Mouse (Mus musculus) limb, embryonic 10.5 days (tissue): Measurements from ENCODE around the gene Dgcr8. TPM values are rescaled to one million over a fixed set of nuclear protein-coding genes. Genes with fewer than 3 reads are reported as not detected.

ENCODE experiments used
- DNase-seq: peaks from one replicate; pipeline ENCODE4 v3.0.0-alpha.2; 2017; ENCODE audit warnings: low spot score
- H3K27ac ChIP-seq: fragments of 300-500 bp; sonication (generic); 2 replicates; pipeline ENCODE4 v1.5.1; 2016; ENCODE audit warnings: mild to moderate bottlenecking
- H3K27me3 ChIP-seq: fragments of 300-500 bp; sonication (generic); 2 replicates; pipeline ENCODE4 v1.6.1; 2016; ENCODE audit warnings: low read depth, mild to moderate bottlenecking; ENCODE audit not compliant: poor library complexity, severe bottlenecking
- H3K36me3 ChIP-seq: fragments of 300-500 bp; sonication (generic); 2 replicates; pipeline ENCODE4 v1.6.1; 2016; ENCODE audit warnings: mild to moderate bottlenecking, moderate library complexity
- H3K4me1 ChIP-seq: fragments of 300-500 bp; sonication (generic); 2 replicates; pipeline ENCODE4 v1.6.1; 2016
- H3K4me3 ChIP-seq: fragments of 300-500 bp; sonication (generic); 2 replicates; pipeline ENCODE4 v1.5.1; 2016; ENCODE audit warnings: mild to moderate bottlenecking, moderate library complexity
- H3K9me3 ChIP-seq: fragments of 300-500 bp; sonication (generic); replicated peaks from 2 replicates; pipeline ENCODE4 v1.6.1; 2016; ENCODE audit warnings: mild to moderate bottlenecking
- WGBS: fragments of 180-500 bp; shearing (Covaris S2); methylation state at CpG from one replicate; pipeline ENCODE4 v1.1.7; 2016; 5-methylcytosine and 5-hydroxymethylcytosine counted together
- polyA plus RNA-seq: library from polyadenylated mRNA; unstranded; fragments of >200 nt; fragmentation: Nextera tagmentation; extraction: Ambion mirVana; gene quantifications from 2 replicates; pipeline ENCODE4 v1.2.1, GENCODE M21; 2016

Gene Dgcr8
- polyA plus RNA-seq, 1 experiment from 2014 or later, result 51.3 TPM

- Histone ChIP-seq H3K4me3 (no peak overlapping the region), H3K9me3 (no peaks in the 10 kb centered on the region), H3K4me1 (peaks cover 24% of the 10 kb centered on the region), H3K27ac (no peak overlapping the region), H3K27me3 (no peaks in the 10 kb centered on the region), H3K36me3 (peaks cover 67% of the 10 kb centered on the region)
- 90% methylated on average over 4 of the region's 4 CpGs for WGBS
- DNase-seq, result no peak
Observed at GRCm38 (mm10) chr16:18228856-18229255, 60.2 kb downstream of the Dgcr8 start.

DNA sequence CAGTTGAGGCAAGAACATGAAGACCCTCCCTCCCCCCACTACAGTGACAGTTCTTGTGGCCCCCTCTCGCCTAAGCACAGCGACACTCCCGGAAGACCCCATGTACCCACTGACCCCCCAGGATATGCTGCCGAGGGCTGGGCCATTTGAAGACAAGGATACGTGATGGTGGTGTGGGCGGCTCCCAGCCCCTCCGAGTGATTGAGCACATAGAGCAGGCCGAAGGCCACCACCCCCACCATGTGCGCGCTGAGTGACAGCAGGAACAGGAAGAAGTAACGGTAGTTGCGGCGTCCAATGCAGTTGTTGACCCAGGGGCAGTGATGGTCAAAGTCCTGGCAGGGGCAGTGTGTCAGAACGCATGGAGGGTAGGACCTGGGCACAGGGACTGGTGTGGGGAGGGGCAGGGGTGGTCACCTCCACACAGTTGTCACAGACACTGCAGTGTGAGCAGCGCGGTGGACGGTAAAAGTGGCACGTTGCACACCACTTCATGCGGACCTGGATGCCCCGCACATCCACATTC is 61.1 kb downstream of the Dgcr8 start:
- H3K4me3 ChIP-seq, result peak overlapping the region; percentile 6; the same call in 1 of the 2 replicates
- 95% methylated on average over 20 of the region's 20 CpGs for WGBS
- H3K9me3 ChIP-seq, result no peaks in the 10 kb centered on the region
- H3K27ac ChIP-seq, result no peak overlapping the region
- H3K36me3 ChIP-seq, result peaks cover 72% of the 10 kb centered on the region
- no peak for DNase-seq
- peaks cover 15% of the 10 kb centered on the region for H3K4me1 ChIP-seq
- no peaks in the 10 kb centered on the region for H3K27me3 ChIP-seq

GRCm38 (mm10) chr16:18227187-18227586 is 61.9 kb downstream of the Dgcr8 start:
- WGBS, result 93% methylated on average over 13 of the region's 13 CpGs
- no peaks in the 10 kb centered on the region for H3K27me3 ChIP-seq
- H3K4me1 ChIP-seq, result peaks cover 15% of the 10 kb centered on the region
- no peaks in the 10 kb centered on the region for H3K9me3 ChIP-seq
- H3K4me3 ChIP-seq, result no peak overlapping the region
- DNase-seq, result no peak
- H3K36me3 ChIP-seq, result peaks cover 79% of the 10 kb centered on the region
- H3K27ac ChIP-seq, result no peak overlapping the region

DNA sequence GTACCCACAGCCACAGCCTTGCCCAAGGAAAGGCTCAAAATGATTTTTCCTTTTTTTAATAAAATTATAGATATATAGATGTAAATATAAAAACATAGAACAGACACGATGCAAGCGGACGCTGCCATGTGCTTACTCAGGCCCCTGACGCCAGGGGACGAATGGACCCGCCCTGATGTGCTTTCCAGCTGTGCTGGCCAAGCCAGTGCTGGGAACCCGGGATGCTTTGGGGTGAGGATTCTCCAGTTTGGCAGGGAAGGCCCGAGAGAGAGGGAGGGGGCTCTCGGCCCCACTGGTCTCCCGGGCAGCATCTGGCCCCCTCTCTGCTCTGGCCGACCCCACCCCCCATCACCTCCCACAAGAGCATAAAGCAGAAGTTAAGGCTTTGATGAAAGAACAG is 66.9 kb downstream of the Dgcr8 start:
- no peak overlapping the region for H3K4me3 ChIP-seq
- no peak for DNase-seq
- 82% methylated on average over 11 of the region's 11 CpGs for WGBS

GRCm38 (mm10) chr16:18221543-18221898 is 67.5 kb downstream of the Dgcr8 start:
- no peak overlapping the region for H3K27ac ChIP-seq
- no peaks in the 10 kb centered on the region for H3K9me3 ChIP-seq
- no peak for DNase-seq
- H3K4me3 ChIP-seq, result no peak overlapping the region
- H3K27me3 ChIP-seq, result no peaks in the 10 kb centered on the region
- 76% methylated on average over 11 of the region's 11 CpGs for WGBS
- peaks cover 57% of the 10 kb centered on the region for H3K36me3 ChIP-seq
- peaks cover 38% of the 10 kb centered on the region for H3K4me1 ChIP-seq

More for the DNA sequence above, 66.9 kb downstream of the Dgcr8 start:
- Histone ChIP-seq H3K27ac (no peak overlapping the region), H3K36me3 (peaks cover 63% of the 10 kb centered on the region), H3K4me1 (peaks cover 38% of the 10 kb centered on the region), H3K9me3 (no peaks in the 10 kb centered on the region), H3K27me3 (no peaks in the 10 kb centered on the region)

DNA sequence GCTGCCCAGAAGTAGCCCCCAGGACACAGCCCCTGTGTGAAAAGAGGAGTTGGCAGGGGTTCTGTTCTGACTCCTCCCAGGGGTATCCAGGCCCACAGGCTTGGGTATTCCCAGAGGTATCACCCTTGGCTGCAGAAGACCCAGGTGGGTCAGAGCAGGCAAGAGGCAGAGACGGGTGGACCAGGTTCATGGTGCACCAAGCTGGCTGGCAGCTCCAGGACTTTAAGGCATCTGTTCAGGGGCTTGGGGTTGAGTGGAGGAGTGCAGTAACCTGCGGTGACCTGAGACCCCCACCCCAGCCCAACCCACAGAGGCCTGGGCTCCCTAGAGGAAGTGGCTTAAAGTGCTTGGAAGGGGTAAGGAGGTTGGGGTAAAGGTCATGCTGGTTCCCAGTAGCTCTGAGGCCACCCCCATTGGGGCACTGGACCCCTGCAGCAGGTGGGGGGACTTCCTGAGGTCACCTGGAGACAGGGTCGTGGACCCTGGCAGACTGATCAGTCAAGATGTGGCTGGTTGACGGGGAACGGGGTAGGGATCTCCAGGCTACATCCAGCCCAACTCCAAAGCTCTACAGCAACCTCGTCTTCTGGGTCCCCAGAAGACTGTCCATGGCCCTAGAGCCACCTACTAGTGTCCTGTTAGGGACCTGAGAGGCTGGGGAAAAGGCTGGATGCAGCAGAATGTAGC is 68.0 kb downstream of the Dgcr8 start:
- Histone ChIP-seq H3K4me1 (peaks cover 38% of the 10 kb centered on the region), H3K27ac (no peak overlapping the region; the same call in 1 of the 2 replicates), H3K9me3 (no peaks in the 10 kb centered on the region), H3K4me3 (no peak overlapping the region), H3K36me3 (peaks cover 51% of the 10 kb centered on the region), H3K27me3 (no peaks in the 10 kb centered on the region)
- 84% methylated on average over 6 of the region's 6 CpGs for WGBS
- no peak for DNase-seq

GRCm38 (mm10) chr16:18220001-18220400 is 69.0 kb downstream of the Dgcr8 start:
- Histone ChIP-seq H3K9me3 (no peaks in the 10 kb centered on the region), H3K36me3 (peaks cover 41% of the 10 kb centered on the region), H3K4me1 (peaks cover 38% of the 10 kb centered on the region), H3K27me3 (no peaks in the 10 kb centered on the region), H3K27ac (peak overlapping the region; percentile 81), H3K4me3 (0 out of 2 replicates have a peak overlapping the region, but pooled peaks have one; percentile 11)
- WGBS, result 73% methylated on average over 8 of the region's 8 CpGs
- no peak for DNase-seq

GRCm38 (mm10) chr16:18218580-18218996 is 70.5 kb downstream of the Dgcr8 start:
- Histone ChIP-seq H3K4me1 (peaks cover 51% of the 10 kb centered on the region), H3K27ac (peak overlapping the region; percentile 81), H3K9me3 (no peaks in the 10 kb centered on the region), H3K27me3 (no peaks in the 10 kb centered on the region), H3K36me3 (peaks cover 27% of the 10 kb centered on the region), H3K4me3 (no peak overlapping the region)
- WGBS, result 83% methylated on average over 9 of the region's 9 CpGs
- no peak for DNase-seq

DNA sequence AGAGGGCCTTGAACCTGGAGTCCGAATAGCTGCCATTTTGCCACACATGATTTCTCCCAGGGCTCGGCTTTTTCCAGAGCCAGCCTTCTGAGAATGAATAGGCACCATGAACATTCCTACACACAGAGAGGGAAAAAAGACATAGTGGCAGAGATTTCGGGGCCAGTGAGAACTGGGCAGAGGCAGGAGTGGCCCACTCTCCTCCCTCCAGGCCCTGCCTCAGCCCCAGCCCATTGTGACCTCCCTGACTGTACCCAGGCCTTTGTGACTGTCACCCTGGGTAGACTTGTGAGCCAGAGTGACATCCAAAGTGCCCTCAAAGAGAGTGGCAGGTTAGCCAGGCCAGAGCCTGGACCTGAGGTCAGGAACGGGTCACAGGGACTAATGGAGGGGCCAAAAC is 71.5 kb downstream of the Dgcr8 start, which contains the start of gene Ccdc188:
Gene Ccdc188 (plus strand): TSS at position 301 of the 400 bp plus-strand sequence.
- peak within 1 kb of the TSS; percentile 59 for H3K27ac ChIP-seq
- peaks cover 17% of the 10 kb centered on the region for H3K36me3 ChIP-seq
- no peak within 1 kb of the TSS for H3K4me3 ChIP-seq
- peaks cover 60% of the 10 kb centered on the region for H3K4me1 ChIP-seq
- no peaks in the 10 kb centered on the region for H3K9me3 ChIP-seq
- no peaks in the 10 kb centered on the region for H3K27me3 ChIP-seq
- no peak for DNase-seq
- 86% methylated on average over 4 of the region's 4 CpGs for WGBS

- Histone ChIP-seq H3K4me3 (no peak overlapping the region), H3K4me1 (peaks cover 49% of the 10 kb centered on the region), H3K36me3 (no peaks in the 10 kb centered on the region), H3K9me3 (no peaks in the 10 kb centered on the region), H3K27me3 (peaks cover 14% of the 10 kb centered on the region), H3K27ac (peak overlapping the region; percentile 56; the same call in 1 of the 2 replicates)
- no peak for DNase-seq
- 86% methylated on average over 7 of the region's 7 CpGs for WGBS
Observed at GRCm38 (mm10) chr16:18214858-18215257, 74.2 kb downstream of the Dgcr8 start.

DNA sequence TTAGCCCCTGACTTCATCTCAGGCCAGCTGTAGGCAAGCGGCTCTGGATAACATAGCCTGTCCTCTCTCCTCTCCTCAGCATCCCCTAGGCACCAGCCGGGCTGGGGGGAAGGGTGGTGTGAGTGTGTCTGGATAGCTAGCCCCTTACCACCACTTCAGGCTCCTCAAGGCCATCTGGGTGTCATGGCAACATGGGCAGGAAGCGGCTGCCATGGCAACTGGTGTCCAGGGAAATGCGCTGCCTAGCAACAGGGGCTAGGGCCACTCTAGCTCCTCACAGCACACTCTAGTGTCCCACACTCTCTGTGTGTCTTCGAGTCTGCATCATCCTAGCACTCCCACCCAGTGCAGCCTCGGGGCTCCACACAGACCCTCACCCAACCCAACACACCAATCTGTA is 75.4 kb downstream of the Dgcr8 start:
- 57% methylated on average over 6 of the region's 6 CpGs for WGBS
- Histone ChIP-seq H3K4me1 (peaks cover 37% of the 10 kb centered on the region), H3K27me3 (peaks cover 25% of the 10 kb centered on the region), H3K27ac (peak overlapping the region; percentile 56; the same call in 1 of the 2 replicates), H3K4me3 (0 out of 2 replicates have a peak overlapping the region, but pooled peaks have one; percentile 16), H3K9me3 (no peaks in the 10 kb centered on the region), H3K36me3 (no peaks in the 10 kb centered on the region)
- peak; percentile 83 for DNase-seq

GRCm38 (mm10) chr16:18211417-18212171 is 77.5 kb downstream of the Dgcr8 start:
- Histone ChIP-seq H3K4me1 (peaks cover 26% of the 10 kb centered on the region), H3K9me3 (no peaks in the 10 kb centered on the region), H3K27me3 (peaks cover 44% of the 10 kb centered on the region), H3K36me3 (no peaks in the 10 kb centered on the region), H3K27ac (no peak overlapping the region), H3K4me3 (no peak overlapping the region)
- peak; percentile 93 for DNase-seq
- WGBS, result 49% methylated on average over 10 of the region's 10 CpGs
